Mouse (Mus musculus) B cell, adult 2 months (primary cell): Measurements from ENCODE around the gene Tnip2.

Experiments used
- DNase-seq, 2 experiments: peaks; one replicate each; pipeline ENCODE4 v3.0.0; 2022

The Tnip2 gene

GRCm38 (mm10) chr5:34513466-34514217 is at the start of gene Tnip2:
TSS of gene Tnip2 (minus strand) at chr5:34513991.
- peak; percentile 97 to 98 for DNase-seq

GRCm38 (mm10) chr5:34551821-34552220 is 38.0 kb upstream of the Tnip2 start:
- no peak for DNase-seq

- DNase-seq, result no peak
Observed at GRCm38 (mm10) chr5:34550251-34550650, 36.5 kb upstream of the Tnip2 start.

GRCm38 (mm10) chr5:34549483-34550221 is 35.9 kb upstream of the Tnip2 start:
- DNase-seq, result peak in 1 of 2 experiments; percentile 29

- DNase-seq, result no peak
Observed at GRCm38 (mm10) chr5:34549135-34549482, 35.3 kb upstream of the Tnip2 start.

- DNase-seq, result peak; percentile 46 to 54
Observed at GRCm38 (mm10) chr5:34547410-34547809, 33.6 kb upstream of the Tnip2 start.

GRCm38 (mm10) chr5:34543114-34543513 is 29.3 kb upstream of the Tnip2 start:
- DNase-seq, result peak; percentile 44 to 52

- DNase-seq, result no peak
Observed at GRCm38 (mm10) chr5:34542166-34542565, 28.4 kb upstream of the Tnip2 start.

- peak; percentile 40 to 48 for DNase-seq
Observed at GRCm38 (mm10) chr5:34539121-34539520, 25.3 kb upstream of the Tnip2 start.

- DNase-seq, result peak; percentile 80 to 83
Observed at GRCm38 (mm10) chr5:34538527-34538926, 24.7 kb upstream of the Tnip2 start.

GRCm38 (mm10) chr5:34538079-34538478 is 24.3 kb upstream of the Tnip2 start:
- peak; percentile 62 to 64 for DNase-seq

GRCm38 (mm10) chr5:34535831-34536230 is 22.0 kb upstream of the Tnip2 start:
- DNase-seq, result no peak

GRCm38 (mm10) chr5:34534776-34535581 is 21.2 kb upstream of the Tnip2 start:
- no peak for DNase-seq

- DNase-seq, result no peak
Observed at GRCm38 (mm10) chr5:34533820-34534219, 20.0 kb upstream of the Tnip2 start.

GRCm38 (mm10) chr5:34533066-34533465 is 19.3 kb upstream of the Tnip2 start:
- DNase-seq, result no peak

GRCm38 (mm10) chr5:34530687-34531086 is 16.9 kb upstream of the Tnip2 start:
- no peak for DNase-seq

- DNase-seq, result no peak
Observed at GRCm38 (mm10) chr5:34530116-34530515, 16.3 kb upstream of the Tnip2 start.

- DNase-seq, result no peak
Observed at GRCm38 (mm10) chr5:34528724-34529123, 14.9 kb upstream of the Tnip2 start.

GRCm38 (mm10) chr5:34527352-34527751 is 13.6 kb upstream of the Tnip2 start:
- no peak for DNase-seq

GRCm38 (mm10) chr5:34526477-34526775 is 12.6 kb upstream of the Tnip2 start:
- no peak for DNase-seq

GRCm38 (mm10) chr5:34525663-34526476 is 12.1 kb upstream of the Tnip2 start, which contains the start of gene Sh3bp2:
TSS of gene Sh3bp2 (plus strand) at chr5:34525838.
- peak; percentile 99 for DNase-seq

GRCm38 (mm10) chr5:34524511-34524910 is 10.7 kb upstream of the Tnip2 start:
- no peak for DNase-seq
